Mouse (Mus musculus) thymus, postnatal 14 days (tissue): Measurements from ENCODE around the gene Camk1d.

Experiments
- DNase-seq: peaks from one replicate; pipeline ENCODE4 v3.0.0; 2021

Camk1d gene

DNA sequence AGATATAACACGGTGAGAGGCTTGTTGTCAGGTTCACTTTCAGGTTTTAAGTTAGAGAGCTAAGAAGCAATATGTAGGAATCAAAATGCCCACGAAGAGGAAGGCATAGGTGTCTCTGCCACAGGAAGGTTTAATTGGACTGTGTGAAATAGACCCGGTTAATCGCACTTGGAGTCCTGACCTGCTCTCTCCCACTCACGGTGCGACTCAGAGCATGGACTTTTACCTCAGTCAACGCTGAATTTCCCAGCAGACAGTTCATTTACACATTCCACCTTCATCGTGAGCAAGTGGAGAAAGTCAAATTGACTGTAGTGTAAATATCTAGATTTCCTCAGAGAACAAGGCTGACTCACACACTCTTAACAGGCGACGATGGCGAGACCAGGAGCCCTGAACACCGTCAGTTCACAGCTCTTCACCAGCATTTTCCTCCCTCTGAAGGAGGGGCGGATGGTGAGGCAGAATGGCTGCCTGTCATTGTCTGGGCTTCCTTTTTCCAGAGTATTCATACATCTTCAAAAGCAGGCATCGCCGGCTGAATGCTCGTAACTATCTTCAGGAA is 255.6 kb downstream of the Camk1d start:
- no peak for DNase-seq

DNA sequence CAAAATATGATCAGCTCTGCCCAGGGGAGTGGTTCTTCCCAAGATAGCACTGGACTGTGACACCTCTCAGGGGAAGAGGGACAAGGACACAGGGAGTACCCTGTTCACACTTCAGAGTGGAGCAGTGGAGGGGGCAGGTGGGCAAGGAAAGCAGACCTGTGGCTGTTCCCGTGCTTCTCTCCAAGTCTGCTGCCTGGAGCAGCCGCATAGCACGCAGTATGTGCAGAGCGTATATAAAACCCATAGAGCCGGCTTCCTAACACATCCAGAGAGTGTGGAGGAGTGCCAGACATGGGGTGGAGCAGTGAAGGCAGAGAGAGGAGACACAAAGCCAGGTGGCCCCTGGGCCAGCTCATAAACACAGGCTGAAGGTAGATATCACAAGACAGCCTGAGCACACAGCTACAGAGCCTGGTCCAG is 256.2 kb downstream of the Camk1d start:
- no peak for DNase-seq

GRCm38 (mm10) chr2:5456108-5456507 is 258.2 kb downstream of the Camk1d start:
- no peak for DNase-seq

DNA sequence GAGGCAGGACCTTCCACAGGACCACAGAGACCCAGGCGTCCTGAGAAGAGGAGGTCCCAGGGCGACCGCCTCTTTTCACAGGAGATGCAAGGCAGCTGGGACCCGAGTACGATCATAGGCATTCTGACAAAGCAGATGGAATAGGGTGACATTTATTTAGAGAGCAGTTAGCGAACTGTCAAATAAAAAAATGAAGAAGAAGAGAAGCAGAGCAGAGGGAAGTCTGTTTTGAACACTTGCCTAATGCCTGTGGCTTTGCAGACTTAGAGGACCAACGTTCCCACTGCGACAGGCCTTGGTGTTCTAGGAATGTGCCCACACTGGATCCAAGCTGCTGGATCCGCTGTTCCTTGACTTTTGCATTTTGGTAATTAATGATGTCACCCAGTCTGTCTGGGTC is 259.5 kb downstream of the Camk1d start:
- DNase-seq = no peak

DNA sequence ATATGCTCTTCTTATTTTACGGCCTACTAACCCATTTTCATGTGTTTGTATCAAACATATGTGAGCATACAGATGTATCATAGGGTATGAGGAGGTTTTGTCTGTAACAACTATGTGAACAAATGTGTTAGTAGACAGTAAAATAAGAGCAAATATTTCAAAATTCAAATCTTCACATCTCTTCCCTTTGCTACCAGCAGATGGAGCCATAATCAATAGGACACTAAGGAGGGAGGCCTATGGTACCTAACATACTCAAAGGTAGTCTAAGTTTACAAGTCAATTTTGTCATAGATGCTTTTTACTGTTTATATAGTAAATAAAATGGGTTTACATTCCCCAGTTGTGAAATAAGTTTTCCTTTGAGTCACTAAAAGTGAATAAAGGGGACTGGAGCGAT is 262.7 kb downstream of the Camk1d start:
- peak; percentile 29 for DNase-seq

GRCm38 (mm10) chr2:5445357-5445756 is 269.0 kb downstream of the Camk1d start:
- DNase-seq = no peak

GRCm38 (mm10) chr2:5437690-5438089 is 276.6 kb downstream of the Camk1d start:
- DNase-seq = no peak

DNA sequence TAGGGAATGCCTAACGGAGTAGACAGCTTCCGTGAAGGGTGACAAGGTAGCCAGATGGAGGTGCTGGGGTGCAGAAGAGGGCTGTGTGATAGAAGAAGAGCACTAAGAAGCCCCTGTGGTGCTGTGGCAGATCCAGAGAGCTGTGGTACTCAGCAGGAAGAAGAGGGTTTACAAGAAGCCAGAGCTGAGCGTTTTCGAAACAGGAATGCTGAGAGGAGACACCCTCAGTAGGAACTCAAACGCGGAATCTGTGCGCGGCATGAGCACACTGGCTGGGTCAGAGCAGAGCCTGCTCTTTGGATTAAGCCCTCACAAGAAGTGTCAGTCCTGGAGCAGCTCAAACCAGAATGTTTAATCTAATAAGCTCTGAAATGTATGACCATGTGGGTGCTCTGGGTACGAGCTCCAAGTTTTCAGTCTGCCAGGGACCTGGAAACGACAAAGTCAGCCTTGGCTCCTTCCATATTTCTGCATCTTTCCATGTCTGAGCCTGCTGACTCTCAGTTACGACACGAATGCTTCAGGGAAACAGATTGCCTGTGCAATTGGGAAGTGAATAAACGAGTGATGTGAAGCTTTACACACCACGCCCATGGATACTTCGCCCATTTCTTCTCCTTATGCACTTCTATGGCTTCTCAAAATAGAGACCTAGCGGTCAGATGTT is 278.6 kb downstream of the Camk1d start:
- DNase-seq = no peak

- peak; percentile 32 for DNase-seq
Observed at GRCm38 (mm10) chr2:5431309-5431708, 283.0 kb downstream of the Camk1d start.

- DNase-seq = no peak
Observed at GRCm38 (mm10) chr2:5429921-5430320, 284.4 kb downstream of the Camk1d start.

- DNase-seq = no peak
Observed at GRCm38 (mm10) chr2:5426110-5426509, 288.2 kb downstream of the Camk1d start.

GRCm38 (mm10) chr2:5425612-5426011 is 288.7 kb downstream of the Camk1d start:
- DNase-seq = no peak

GRCm38 (mm10) chr2:5420621-5421196 is 293.6 kb downstream of the Camk1d start:
- no peak for DNase-seq

DNA sequence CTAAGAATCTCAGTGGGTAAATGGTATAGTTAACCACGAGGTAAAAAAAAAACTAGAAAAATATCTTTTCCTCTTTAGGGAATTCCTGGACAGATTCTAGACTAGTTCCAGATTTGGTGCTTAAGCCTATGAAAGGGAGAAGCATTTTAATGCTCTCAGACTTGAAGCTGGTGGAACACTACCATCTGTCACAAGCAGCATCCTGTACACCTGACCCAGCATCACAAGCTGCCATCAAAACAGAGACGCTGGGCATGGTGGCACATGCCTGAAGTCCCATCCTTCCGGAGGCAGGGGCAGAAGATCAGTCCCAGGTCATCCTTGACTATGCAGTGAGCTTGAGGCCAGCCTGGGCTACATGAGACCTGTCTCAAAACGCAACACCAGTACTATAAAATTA is 295.5 kb downstream of the Camk1d start:
- DNase-seq = no peak

DNA sequence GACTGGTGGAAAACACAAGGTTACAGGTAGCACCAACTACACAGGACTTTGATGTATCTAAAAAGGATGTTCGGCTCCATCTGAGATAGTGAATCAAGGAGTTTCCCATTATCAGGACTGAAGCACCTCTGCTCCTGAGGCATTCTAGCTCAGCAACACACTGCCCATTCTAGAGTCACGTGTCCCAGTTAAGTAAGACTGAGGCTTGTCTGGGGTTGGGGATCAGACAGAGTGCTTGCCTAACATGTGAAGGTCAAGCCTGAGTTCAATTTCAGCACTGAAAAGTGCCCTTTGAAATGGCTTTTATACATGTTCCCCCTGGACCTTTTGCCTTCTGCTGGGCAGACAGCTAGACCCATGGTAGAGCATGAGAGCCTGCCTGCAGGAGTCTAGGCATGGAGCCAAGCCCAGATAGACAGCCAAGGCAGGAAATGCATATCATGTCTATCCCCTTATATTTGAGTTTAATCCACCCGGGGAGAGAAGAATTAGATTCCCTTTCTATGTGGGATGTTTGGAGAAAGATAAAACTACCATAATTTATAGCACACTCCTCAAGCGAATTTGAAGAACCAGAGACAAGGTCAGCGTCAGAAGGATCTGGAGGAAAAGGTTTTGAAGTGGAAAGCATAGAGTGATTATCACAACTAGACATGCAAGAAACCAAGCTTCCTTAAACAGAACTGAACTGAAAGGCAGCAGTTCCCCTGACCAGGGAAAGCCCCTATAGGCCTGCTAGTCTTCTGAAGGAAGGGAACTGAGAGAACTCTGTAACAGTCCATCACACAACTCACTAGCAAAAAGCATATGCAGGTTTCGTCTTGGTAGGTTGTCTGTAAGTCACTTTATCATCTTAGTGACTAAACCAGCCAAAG is 296.9 kb downstream of the Camk1d start:
- no peak for DNase-seq

- DNase-seq = no peak
Observed at GRCm38 (mm10) chr2:5411774-5412173, 302.5 kb downstream of the Camk1d start.

- peak; percentile 54 for DNase-seq
Observed at GRCm38 (mm10) chr2:5403850-5404249, 310.5 kb downstream of the Camk1d start.

DNA sequence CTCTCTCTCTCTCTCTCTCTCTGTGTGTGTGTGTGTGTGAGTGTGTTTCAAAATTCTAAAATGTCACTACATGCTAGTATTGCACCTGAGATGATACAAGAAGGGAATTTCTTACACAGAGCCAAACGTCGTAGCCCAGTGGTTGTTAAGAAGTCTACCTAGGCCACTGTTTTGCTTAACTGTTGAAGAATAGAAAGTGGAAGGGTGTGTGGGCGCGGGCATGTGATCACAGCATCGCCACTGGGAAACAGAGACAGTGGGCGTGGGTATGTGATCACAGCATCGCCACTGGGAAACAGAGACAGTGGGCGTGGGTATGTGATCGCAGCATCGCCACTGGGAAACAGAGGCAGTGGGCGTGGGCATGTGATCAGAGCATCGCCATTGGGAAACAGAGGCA is 312.3 kb downstream of the Camk1d start:
- no peak for DNase-seq

DNA sequence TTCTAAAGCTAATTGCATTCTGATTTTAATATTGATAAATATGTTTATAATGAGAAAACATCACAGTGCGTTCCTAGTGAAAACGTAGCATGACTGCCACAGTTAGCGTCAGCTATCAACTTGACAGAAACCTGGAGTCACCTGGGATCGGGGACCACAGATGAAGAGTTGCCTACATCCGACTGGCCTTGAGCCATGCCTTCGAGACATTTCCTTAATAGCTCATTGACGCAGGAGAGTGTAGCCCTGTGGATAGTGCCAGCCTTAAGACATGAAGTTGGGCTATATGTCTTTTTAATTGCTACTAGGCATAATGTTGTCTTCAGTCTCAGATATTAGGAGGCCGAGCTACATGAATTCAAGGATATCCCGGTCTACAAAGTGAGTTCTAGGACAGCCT is 315.8 kb downstream of the Camk1d start:
- DNase-seq = no peak

DNA sequence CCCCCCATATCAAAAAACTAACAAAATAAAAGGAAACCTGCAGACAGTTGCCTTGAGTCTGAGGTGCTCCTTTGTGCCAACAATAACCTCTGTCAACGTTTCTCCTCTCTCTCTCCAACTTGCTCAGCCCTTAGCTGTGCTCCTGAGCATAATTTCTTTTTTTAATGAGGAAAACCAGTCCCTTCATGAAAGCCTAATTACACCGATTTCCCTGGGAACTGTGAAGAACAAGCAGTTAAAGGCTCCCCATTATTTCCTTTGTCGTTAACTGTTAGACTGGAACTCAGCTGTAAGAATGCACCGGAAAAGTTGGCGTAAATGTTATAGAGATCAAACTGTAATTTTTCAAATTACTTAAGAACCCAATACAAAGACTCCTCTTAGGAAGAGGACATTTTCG is 316.3 kb downstream of the Camk1d start:
- DNase-seq = no peak

DNA sequence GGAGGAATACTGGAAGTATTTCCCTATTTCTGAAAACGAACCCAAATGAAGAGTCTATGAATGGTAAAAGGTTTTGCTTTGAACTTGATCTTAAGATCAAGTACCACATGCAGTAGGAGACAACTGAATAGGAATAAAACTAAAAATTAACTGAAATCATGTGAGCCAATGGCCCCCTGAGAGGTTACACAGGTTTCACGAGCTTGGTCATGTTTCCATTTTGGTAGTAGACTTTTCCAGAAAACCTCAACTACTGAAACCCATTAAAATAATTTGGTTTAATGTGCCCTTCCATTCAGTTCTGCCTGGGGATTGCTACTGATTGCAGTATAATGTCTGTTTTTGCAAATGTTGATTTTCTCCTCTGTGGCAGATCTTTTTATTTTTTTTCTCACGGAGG is 316.8 kb downstream of the Camk1d start:
- DNase-seq = no peak

DNA sequence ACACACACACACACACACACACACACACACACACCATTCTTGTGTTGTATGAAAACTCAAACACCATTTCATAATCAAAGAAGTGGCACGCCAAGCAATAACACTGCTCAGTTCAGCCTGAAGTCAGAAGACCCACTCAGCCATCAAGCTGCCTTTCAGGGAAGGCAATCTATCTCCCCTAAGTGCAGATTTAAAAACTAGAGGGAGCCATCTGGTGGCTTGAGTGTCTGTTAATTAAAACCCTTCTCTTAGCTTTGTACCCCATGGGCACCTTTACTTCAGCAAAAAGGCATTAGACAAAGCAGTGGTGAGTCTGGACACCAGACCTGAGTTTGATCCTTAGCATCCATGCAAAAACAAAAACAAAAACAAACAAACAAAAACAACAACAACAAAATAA is 317.9 kb downstream of the Camk1d start:
- DNase-seq = no peak

DNA sequence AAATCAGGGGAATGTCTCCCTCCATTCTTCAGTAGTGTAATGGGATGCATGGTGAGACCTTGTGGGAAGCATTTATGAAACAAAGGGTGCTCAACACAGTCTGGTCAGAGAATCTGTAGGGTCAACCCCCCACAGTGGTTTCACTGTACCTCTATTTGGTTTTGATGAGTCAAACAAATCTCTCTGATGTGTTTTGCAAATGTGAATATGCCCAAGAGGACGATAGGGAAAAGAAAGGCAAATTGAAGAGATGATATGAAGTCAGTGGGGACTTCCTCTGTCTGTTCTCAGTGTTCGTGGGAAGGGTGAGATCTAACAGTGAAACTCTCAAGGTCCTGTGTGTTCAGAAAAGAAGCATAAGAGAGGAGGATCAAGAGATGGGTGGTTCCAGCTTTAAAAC is 318.4 kb downstream of the Camk1d start:
- no peak for DNase-seq

DNA sequence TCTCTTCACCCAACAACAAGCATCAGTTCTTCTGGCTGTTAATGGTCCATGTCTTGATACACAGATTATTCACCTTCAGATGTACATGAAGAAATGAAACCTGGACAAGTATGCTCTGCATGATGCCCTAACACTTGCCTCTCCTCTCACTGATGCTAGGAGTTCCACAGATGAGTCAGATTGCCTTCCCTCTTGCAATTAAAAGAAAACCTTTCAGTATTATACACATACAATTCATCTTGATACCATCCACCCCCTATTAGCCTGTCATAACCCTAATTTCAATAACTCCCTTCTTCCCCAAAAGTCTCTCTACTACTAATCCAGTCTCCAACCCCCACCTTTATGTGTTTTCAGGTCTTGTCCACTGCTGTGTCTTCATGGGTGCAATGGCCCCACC is 321.4 kb downstream of the Camk1d start:
- DNase-seq = no peak
